Mouse (Mus musculus) limb, embryonic 14.5 days (tissue): ENCODE data around the gene Spag6. TPM values are rescaled to one million over a fixed set of nuclear protein-coding genes. Genes with fewer than 3 reads are reported as not detected.

Source experiments
- ATAC-seq: fragments of 200-750 bp; cut with Nextera tagmentation; 2 replicates; pipeline ENCODE4 v1.8.0; 2017; ENCODE audit warnings: low read depth, moderate number of reproducible peaks, moderate TSS enrichment; ENCODE audit not compliant: low FRiP score
- DNase-seq: peaks from one replicate; pipeline ENCODE4 v3.0.0-alpha.2; 2015; ENCODE audit warnings: low spot score
- H3K27ac ChIP-seq: fragments of 300-500 bp; sonication (generic); replicated peaks from 2 replicates; pipeline ENCODE4 v1.5.1; 2014; ENCODE audit warnings: low read depth, mild to moderate bottlenecking, low read length, moderate library complexity, mixed read lengths
- H3K27me3 ChIP-seq: fragments of 300-500 bp; sonication (generic); 2 replicates; pipeline ENCODE4 v1.6.1; 2014; ENCODE audit warnings: low read length, mixed read lengths; ENCODE audit not compliant: control insufficient read depth, insufficient read depth
- H3K36me3 ChIP-seq: fragments of 300-500 bp; sonication (generic); 2 replicates; pipeline ENCODE4 v1.6.1; 2014; ENCODE audit warnings: mild to moderate bottlenecking, low read length, moderate library complexity, mixed read lengths; ENCODE audit not compliant: control insufficient read depth, insufficient read depth
- H3K4me1 ChIP-seq: fragments of 300-500 bp; sonication (generic); 2 replicates; pipeline ENCODE4 v1.6.1; 2014; ENCODE audit warnings: antibody characterized with exemption, low read length, mixed read lengths; ENCODE audit not compliant: control insufficient read depth, insufficient read depth
- H3K4me2 ChIP-seq: fragments of 300-500 bp; sonication (generic); replicated peaks from 2 replicates; pipeline ENCODE4 v1.6.1; 2014; ENCODE audit warnings: low read depth, mild to moderate bottlenecking, low read length, moderate library complexity; ENCODE audit not compliant: severe bottlenecking
- H3K4me3 ChIP-seq: fragments of 300-500 bp; sonication (generic); replicated peaks from 2 replicates; pipeline ENCODE4 v1.5.1; 2014; ENCODE audit warnings: low read length
- H3K9ac ChIP-seq: fragments of 300-500 bp; sonication (generic); 2 replicates; pipeline ENCODE4 v1.6.1; 2014; ENCODE audit warnings: mild to moderate bottlenecking, low read depth, low read length, moderate library complexity; ENCODE audit not compliant: severe bottlenecking
- H3K9me3 ChIP-seq: fragments of 300-500 bp; sonication (generic); 2 replicates; pipeline ENCODE4 v1.6.1; 2016; ENCODE audit warnings: low read length; ENCODE audit not compliant: control insufficient read depth
- POLR2A ChIP-seq: fragments of 200-500 bp; IDR thresholded peaks from 2 replicates; pipeline ENCODE4 v1.8.0; 2012; ENCODE audit warnings: inconsistent platforms, mild to moderate bottlenecking, moderate library complexity, borderline replicate concordance; ENCODE audit not compliant: insufficient read depth, insufficient read length; ENCODE audit errors: extremely low read depth
- WGBS: fragments of 180-500 bp; shearing (Covaris S2); extraction: QIAGEN DNeasy Blood & Tissue Kit; methylation state at CpG from one replicate; pipeline ENCODE4 v1.1.7; 2014; 5-methylcytosine and 5-hydroxymethylcytosine counted together
- polyA plus RNA-seq, 2 experiments: library from polyadenylated mRNA; depleted of rRNA in 1 of 2; stranded (reverse) in 1 of 2; unstranded in 1 of 2; fragments of >200 nt; fragmentation: Nextera tagmentation in 1 of 2; extraction: Ambion mirVana in 1 of 2; gene quantifications; 2 replicates each; pipeline versions ENCODE4 v1.2.1 to v1.2.3; 2012 to 2014

Gene Spag6
- polyA plus RNA-seq, 2 experiments = 0.48 TPM; not detected in 1

DNA sequence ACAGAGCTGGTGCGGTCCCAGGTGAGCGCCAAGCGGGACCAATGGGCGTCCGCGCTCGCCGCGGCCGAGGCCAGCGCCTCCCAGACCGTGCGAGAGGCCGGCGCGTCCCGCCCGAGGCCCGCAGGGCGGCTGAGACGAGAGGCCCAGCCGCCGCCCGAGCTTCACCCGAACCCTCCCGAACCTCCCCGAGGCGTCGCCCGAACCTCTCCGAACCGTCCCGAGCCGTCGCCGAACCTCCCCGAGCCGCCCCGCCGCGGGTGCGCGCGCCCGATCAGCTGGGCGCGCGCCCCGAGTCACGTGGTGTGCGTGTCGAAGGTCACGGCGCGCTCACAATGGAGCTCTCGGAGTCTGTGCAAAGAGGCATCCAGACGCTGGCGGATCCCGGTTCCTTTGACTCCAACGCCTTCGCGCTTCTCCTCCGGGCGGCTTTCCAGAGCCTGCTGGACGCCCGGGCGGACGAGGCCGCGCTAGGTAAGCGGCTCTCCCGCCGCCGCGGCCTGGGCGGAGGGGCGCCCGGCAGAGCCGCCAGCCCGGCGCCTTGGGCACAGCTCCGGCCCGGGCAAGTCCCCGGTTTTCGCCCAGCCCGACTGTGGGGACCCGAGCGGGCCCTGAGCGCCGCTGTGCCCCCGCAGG, 21.6 kb upstream of the Spag6 start, which contains the start of gene Commd3:
Gene Commd3, plus strand, starts transcription at position 252 of the 633 bp plus-strand sequence.
- H3K27me3 ChIP-seq = peaks cover 4% of the 10 kb centered on the region; the same call in 1 of the 2 replicates
- peak within 1 kb of the TSS; percentile 97 for H3K4me3 ChIP-seq
- ATAC-seq (peak; percentile 85), DNase-seq (peak; percentile 80)
- no peaks in the 10 kb centered on the region for H3K36me3 ChIP-seq
- H3K27ac ChIP-seq = peak within 1 kb of the TSS; percentile 96
- no peaks in the 10 kb centered on the region for H3K9me3 ChIP-seq
- 0% methylated on average over 42 of the region's 91 CpGs for WGBS
- peak within 1 kb of the TSS; percentile 85 for H3K4me2 ChIP-seq
- peak within 1 kb of the TSS; percentile 98 for H3K9ac ChIP-seq
- peaks cover 10% of the 10 kb centered on the region; the same call in 1 of the 2 replicates for H3K4me1 ChIP-seq
- 0 out of 2 replicates have a peak, but pooled peaks have one; percentile 58 for TF ChIP-seq POLR2A

GRCm38 (mm10) chr2:18672766-18673164, 21.1 kb upstream of the Spag6 start:
- H3K27ac ChIP-seq = peak overlapping the region; percentile 96
- ATAC-seq (no peak), DNase-seq (no peak)
- no peak for TF ChIP-seq POLR2A
- H3K9ac ChIP-seq = peak overlapping the region; percentile 98
- WGBS = 0% methylated on average over 11 of the region's 11 CpGs
- H3K27me3 ChIP-seq = peaks cover 4% of the 10 kb centered on the region; the same call in 1 of the 2 replicates
- H3K4me1 ChIP-seq = peaks cover 10% of the 10 kb centered on the region; the same call in 1 of the 2 replicates
- H3K36me3 ChIP-seq = no peaks in the 10 kb centered on the region
- H3K4me2 ChIP-seq = peak overlapping the region; percentile 85
- H3K9me3 ChIP-seq = no peaks in the 10 kb centered on the region
- peak overlapping the region; percentile 97 for H3K4me3 ChIP-seq

GRCm38 (mm10) chr2:18673766-18674165, 20.1 kb upstream of the Spag6 start:
- Histone ChIP-seq H3K4me3 (peak overlapping the region; percentile 97; the same call in 1 of the 2 replicates), H3K9me3 (no peaks in the 10 kb centered on the region), H3K4me2 (peak overlapping the region; percentile 85), H3K36me3 (no peaks in the 10 kb centered on the region), H3K27ac (no peak overlapping the region), H3K4me1 (peaks cover 16% of the 10 kb centered on the region; the same call in 1 of the 2 replicates), H3K27me3 (peaks cover 9% of the 10 kb centered on the region; the same call in 1 of the 2 replicates), H3K9ac (no peak overlapping the region)
- no peak for DNase-seq
- WGBS = 39% methylated on average over 4 of the region's 4 CpGs
- no peak for ATAC-seq
- no peak for TF ChIP-seq POLR2A

DNA sequence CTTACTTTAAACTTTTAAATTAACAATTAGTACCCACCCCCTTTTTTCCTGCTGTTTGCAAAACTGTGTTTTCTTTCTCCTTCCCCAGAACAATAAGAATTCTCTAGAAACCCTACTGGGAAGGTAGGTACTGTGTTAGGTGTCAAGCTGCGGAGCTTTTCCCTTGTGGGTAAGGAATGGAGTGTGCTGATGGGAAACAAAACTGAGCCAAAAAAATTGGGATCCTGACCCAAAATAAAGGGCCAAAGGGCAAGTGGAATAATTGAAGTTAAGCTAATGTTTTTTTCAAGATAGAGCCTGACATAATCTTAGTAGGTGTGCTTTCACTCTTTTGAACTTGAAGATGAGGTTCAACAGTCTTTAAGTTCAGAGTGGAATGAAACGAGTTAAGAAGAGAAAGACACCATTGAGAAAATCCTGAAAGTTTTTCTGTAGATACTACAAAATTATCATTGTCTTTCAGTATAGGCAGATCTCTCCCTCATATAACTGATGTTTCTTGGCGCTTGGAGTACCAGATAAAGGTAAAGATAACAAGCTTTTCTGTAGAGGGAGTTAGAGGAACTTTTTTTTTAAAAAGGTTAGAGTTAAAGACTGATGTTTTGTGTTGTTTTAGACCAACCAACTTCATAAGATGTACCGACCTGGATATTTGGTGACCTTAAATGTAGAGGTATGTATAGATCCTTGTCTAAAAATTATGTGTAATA, 19.5 kb upstream of the Spag6 start:
- WGBS = 62% methylated on average over 4 of the region's 4 CpGs
- Histone ChIP-seq H3K9ac (no peak overlapping the region), H3K9me3 (no peaks in the 10 kb centered on the region), H3K27me3 (peaks cover 9% of the 10 kb centered on the region; the same call in 1 of the 2 replicates), H3K4me2 (no peak overlapping the region), H3K4me1 (peaks cover 16% of the 10 kb centered on the region; the same call in 1 of the 2 replicates), H3K36me3 (no peaks in the 10 kb centered on the region), H3K4me3 (no peak overlapping the region), H3K27ac (no peak overlapping the region)
- no peak for TF ChIP-seq POLR2A
- no peak for ATAC-seq
- DNase-seq = no peak

DNA sequence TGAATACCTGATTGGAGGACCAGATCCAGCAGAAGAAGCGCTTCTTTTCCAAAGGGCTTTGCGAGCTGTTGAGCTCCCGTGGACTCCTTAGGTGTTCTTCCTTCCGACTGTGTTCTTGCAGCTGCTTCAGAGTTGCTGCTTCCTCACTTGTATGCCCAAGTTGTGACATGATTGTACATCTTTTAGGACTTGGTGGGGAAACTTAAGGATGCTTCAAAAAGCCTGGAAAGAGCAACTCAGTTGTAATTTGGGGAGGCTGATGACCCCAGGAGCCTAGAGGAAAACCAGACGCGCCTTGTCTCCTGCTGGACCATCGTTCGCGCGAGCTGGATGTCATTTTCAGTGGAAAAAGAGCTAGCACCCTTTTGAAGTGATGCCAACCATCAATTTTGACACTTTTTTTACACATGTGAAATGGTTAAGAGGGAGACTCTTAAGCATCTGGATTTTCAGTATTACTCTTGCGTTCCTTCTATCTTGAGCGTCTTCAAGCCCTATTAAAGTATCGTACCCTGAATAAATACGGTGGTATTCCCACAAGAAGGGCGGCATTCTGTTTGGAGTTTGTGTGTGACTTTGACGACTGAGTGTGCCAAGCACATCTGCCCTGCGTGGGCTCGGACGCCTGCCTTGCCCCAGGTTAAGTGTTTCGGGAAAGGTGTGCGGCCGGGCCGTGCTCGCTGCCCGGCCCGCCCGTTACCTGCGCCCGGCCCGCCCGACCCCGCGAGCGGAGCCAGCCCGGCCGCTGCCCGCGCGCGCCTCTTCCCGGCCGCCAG, 18.0 kb upstream of the Spag6 start:
- Histone ChIP-seq H3K9ac (peak overlapping the region; percentile 93), H3K4me1 (peaks cover 24% of the 10 kb centered on the region), H3K36me3 (no peaks in the 10 kb centered on the region), H3K27ac (peak overlapping the region; percentile 67), H3K9me3 (no peaks in the 10 kb centered on the region), H3K27me3 (peaks cover 20% of the 10 kb centered on the region), H3K4me3 (peak overlapping the region; percentile 78), H3K4me2 (peak overlapping the region; percentile 85)
- no peak for DNase-seq
- TF ChIP-seq POLR2A = no peak
- ATAC-seq = no peak
- WGBS = 11% methylated on average over 42 of the region's 42 CpGs
